Mouse (Mus musculus) retina, postnatal 1 day (tissue): ENCODE results near the gene Sirt2.

ENCODE experiments used
- DNase-seq: peaks from one replicate; pipeline ENCODE4 v3.0.0-alpha.2; 2012

The Sirt2 gene

DNA sequence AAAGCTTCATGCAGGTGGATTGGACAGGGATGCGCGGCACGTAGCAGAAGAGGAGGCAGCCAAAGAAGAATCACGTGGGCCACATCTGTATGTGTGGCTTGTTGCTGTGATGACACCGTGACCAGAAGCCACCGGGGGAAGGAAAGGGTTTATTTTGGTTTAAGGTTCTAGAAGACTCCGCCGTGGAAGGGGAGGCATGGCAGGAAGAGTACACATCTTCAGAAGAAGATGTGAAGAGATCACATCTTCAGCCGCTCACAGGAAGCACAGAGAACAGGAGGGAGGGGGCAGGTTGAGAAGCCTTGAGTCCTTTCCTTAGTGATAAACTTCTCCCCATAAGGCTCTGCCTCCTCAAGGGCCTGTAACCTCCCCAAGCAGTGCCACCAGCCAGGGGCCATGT is 33.5 kb downstream of the Sirt2 start:
- DNase-seq, result no peak

DNA sequence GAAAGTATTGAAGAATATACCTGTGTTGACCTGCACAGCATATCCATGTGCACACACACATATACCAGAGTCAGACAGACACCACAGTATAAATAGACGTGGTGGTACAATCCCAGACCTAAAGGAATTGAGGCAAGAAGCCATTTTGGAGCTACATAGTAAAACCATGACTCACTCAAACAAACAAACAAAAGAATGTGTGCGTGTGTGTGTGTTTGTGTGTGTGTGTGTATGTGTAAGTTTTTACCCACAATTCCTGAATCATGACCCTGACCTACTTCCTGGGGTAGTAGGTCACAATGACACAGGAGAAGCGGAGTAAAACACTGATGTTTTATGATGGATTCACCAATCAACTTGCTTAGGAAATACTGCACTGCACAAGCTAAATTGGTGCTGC is 34.9 kb downstream of the Sirt2 start:
- peak; percentile 66 for DNase-seq

GRCm38 (mm10) chr7:28801901-28802670 is 35.6 kb downstream of the Sirt2 start:
- DNase-seq, result peak; percentile 48

- peak; percentile 83 for DNase-seq
Observed at GRCm38 (mm10) chr7:28802846-28803588, 36.5 kb downstream of the Sirt2 start.

- DNase-seq, result no peak
Observed at GRCm38 (mm10) chr7:28803756-28804155, 37.2 kb downstream of the Sirt2 start.

DNA sequence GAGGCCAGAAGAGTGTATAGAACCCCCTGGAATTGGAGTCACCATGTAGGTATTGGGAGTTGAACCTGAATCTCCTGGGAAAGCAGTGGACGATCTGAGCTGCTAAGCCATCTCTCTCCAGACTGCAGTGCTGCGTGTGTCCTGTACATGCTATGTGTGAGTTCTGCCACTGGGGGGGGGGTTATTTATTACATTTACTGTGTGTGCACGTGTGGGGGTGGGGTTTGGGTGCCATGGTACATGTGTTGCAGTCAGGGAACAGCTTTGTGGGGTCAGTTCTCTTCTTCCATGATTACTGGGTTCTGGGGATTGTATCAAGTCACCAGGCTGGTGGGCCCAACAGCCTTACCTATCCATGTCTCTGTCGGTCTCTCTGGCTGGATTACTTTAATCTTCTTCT is 40.3 kb downstream of the Sirt2 start:
- peak; percentile 62 for DNase-seq

GRCm38 (mm10) chr7:28807641-28808220 is 41.2 kb downstream of the Sirt2 start:
- peak; percentile 60 for DNase-seq

GRCm38 (mm10) chr7:28808221-28808941 is 41.8 kb downstream of the Sirt2 start, which contains the start of gene Hnrnpl:
TSS of gene Hnrnpl (plus strand) at chr7:28808541.
- no peak for DNase-seq

- DNase-seq, result peak; percentile 94
Observed at GRCm38 (mm10) chr7:28808957-28809393, 42.4 kb downstream of the Sirt2 start.

DNA sequence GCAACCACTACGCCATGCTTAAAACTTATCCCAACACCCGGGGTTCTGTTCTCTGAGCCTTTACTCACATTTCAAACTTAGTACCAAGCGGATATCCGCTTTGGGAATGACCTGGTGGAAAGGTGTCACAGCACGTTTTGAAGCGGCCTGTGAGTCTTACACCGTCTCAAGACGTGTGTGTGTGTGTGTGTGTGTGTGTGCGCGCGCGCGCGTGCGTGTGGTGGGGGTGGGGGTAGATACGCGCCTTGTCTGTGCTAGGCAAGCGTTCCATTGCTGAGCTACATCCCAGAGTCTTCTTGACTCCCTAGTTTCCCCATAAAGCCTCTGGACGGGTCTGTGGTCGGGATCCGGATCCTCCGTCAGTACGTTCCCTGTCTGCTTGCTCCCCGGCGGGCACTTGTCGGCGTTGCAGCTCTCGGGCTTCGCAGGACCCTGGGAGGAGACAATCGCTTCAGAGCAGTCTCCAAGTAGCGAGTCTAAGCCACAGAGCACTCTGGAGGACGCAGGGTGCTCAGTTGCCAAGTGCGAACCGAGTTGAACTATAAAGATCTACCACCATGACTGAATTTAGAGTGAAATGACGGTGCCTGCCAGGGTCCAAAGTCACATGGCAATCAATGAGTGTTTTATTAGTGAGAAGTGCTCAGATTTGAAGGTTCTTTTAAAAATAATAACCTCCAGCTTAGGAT is 43.0 kb downstream of the Sirt2 start:
- DNase-seq, result no peak

GRCm38 (mm10) chr7:28810107-28811066 is 43.9 kb downstream of the Sirt2 start:
- DNase-seq, result peak; percentile 100

DNA sequence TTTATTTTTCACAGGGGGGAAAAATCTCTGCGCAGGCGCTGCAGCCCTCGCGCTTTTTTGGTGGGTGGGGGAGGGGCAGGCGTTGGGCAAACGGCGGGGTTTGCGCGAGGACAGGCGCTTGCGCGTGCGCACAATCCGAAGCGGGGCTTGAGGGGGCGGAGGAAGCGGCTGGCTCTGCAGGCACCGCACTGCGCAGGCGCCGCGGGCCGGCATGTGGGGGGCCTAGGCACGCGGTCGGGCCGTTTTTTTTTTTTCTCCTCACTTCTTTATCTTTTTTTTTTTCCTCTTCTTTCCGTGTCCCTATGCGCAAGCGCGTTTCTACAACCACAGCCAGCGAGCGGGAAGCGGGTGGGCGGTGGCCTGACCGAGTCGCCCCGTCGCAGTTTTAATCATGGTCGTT is 44.7 kb downstream of the Sirt2 start:
- DNase-seq, result peak; percentile 94

DNA sequence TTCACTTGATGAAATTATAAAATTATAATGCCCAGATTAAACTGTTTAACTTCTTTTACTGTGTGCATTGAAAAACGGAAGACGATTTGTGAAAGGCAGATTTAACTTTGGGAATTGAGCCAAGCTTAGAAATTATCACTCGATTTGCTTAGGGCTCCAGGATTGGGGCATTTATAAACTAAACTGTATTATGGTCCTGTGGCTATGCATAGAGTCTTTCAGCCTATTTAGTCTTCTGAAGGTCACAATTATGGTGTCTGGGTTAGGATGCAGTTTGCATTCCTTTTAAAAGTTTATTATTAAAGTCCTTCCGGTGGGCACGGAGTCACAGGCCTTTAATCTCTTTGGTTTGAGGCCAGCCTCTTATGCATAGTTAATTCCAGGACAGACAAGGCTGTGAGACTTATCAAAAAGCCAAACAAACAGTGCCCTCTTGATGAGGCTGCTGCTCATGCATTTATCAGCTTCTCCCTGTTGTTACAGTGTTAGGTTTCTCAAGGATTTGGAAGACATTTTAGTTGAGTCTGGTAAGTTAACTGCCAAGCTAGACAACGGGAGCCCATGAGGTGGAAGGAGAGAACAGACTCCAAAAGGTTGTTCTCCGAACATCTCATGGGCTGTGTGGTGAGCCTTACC is 45.2 kb downstream of the Sirt2 start:
- no peak for DNase-seq

- no peak for DNase-seq
Observed at GRCm38 (mm10) chr7:28812436-28812835, 45.9 kb downstream of the Sirt2 start.

GRCm38 (mm10) chr7:28812949-28813348 is 46.4 kb downstream of the Sirt2 start:
- DNase-seq, result no peak

GRCm38 (mm10) chr7:28814306-28815034 is 47.9 kb downstream of the Sirt2 start:
- no peak for DNase-seq

DNA sequence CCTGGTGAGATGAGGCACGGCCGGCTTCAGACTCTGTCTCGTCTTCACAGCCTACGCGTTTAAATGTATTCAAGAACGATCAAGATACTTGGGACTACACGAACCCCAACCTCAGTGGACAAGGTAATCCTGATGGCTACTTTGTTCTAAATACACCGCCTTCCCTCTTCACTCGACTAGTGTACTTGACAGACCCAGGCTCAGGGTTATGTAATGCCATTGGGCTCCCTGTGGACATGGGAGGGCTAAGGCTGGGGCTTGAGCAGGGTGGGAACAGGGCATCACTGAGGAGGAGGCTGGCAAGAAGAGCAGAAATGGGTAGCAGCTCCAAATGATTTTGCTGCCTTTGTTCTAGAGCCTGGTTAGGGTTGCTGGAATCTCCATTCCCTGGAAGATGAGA is 48.7 kb downstream of the Sirt2 start:
- no peak for DNase-seq

- no peak for DNase-seq
Observed at GRCm38 (mm10) chr7:28816201-28816600, 49.7 kb downstream of the Sirt2 start.

GRCm38 (mm10) chr7:28816920-28817319 is 50.4 kb downstream of the Sirt2 start:
- DNase-seq, result no peak

DNA sequence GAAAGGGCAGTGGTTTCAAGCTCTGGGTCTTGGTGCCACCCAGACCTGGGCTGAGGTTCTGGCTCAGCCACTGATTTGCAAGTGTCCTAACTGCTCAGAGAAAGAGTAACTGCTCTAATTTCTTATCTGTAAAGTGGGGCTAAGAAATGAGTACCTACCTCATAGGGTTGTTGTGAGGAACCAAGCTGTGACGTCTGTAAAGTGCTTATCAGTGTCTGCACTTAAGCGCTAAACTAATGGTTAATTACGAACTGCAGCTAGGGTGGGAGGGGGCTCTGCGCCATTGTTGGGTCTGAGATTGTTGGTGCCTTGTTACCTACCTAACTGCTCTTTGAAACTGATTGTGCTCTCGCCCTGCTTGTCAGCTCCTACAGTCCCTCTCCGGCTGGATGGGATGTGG is 51.0 kb downstream of the Sirt2 start:
- DNase-seq, result no peak
